Mouse (Mus musculus) lung, postnatal 0 days (tissue): ENCODE measurements at regions not wholly inside any gene's neighbourhood (a gene's known extent, or its start where the extent isn't known, plus 50 kb on each side); places are given as distances from the start of the nearest gene placed in this dataset.

Source experiments
- ATAC-seq: fragments of 200-750 bp; cut with Nextera tagmentation; 2 replicates; pipeline ENCODE4 v1.8.0; 2017; ENCODE audit warnings: moderate library complexity
- DNase-seq: peaks from one replicate; pipeline ENCODE4 v3.0.0-alpha.2; 2016; ENCODE audit warnings: low spot score
- H3K27ac ChIP-seq: fragments of 300-500 bp; sonication (generic); 2 replicates; pipeline ENCODE4 v1.5.1; 2014; ENCODE audit warnings: antibody characterized with exemption, mild to moderate bottlenecking, low read length, mixed read lengths
- H3K27me3 ChIP-seq: fragments of 300-500 bp; sonication (generic); replicated peaks from 2 replicates; pipeline ENCODE4 v1.6.1; 2014; ENCODE audit warnings: low read length, mixed read lengths; ENCODE audit not compliant: insufficient read depth
- H3K36me3 ChIP-seq: fragments of 300-500 bp; sonication (generic); 2 replicates; pipeline ENCODE4 v1.6.1; 2014; ENCODE audit warnings: low read length, mixed read lengths; ENCODE audit not compliant: insufficient read depth
- H3K4me1 ChIP-seq: fragments of 300-500 bp; sonication (generic); 2 replicates; pipeline ENCODE4 v1.6.1; 2014; ENCODE audit warnings: antibody characterized with exemption, low read depth, low read length, mixed read lengths; ENCODE audit not compliant: insufficient read depth
- H3K4me2 ChIP-seq: fragments of 300-500 bp; sonication (generic); replicated peaks from 2 replicates; pipeline ENCODE4 v1.6.1; 2014; ENCODE audit warnings: low read depth, mild to moderate bottlenecking, low read length, moderate library complexity, mixed read lengths
- H3K4me3 ChIP-seq: fragments of 300-500 bp; sonication (generic); 2 replicates; pipeline ENCODE4 v1.5.1; 2014; ENCODE audit warnings: low read depth, low read length
- H3K9ac ChIP-seq: fragments of 300-500 bp; sonication (generic); replicated peaks from 2 replicates; pipeline ENCODE4 v1.6.1; 2014; ENCODE audit warnings: low read depth, mild to moderate bottlenecking
- H3K9me3 ChIP-seq: fragments of 300-500 bp; sonication (generic); 2 replicates; pipeline ENCODE4 v1.6.1; 2016; ENCODE audit warnings: low read length, mixed read lengths
- CTCF ChIP-seq: IDR thresholded peaks from 2 replicates; pipeline ENCODE4 v1.5.1; 2016; ENCODE audit warnings: antibody characterized with exemption, mild to moderate bottlenecking
- EP300 ChIP-seq: IDR thresholded peaks from 2 replicates; pipeline ENCODE4 v1.6.1; 2016; ENCODE audit warnings: antibody characterized with exemption, mild to moderate bottlenecking, control low read depth
- WGBS: fragments of 180-500 bp; shearing (Covaris S2); extraction: QIAGEN DNeasy Blood & Tissue Kit; methylation state at CpG from one replicate; pipeline ENCODE4 v1.1.7; 2014; 5-methylcytosine and 5-hydroxymethylcytosine counted together

DNA sequence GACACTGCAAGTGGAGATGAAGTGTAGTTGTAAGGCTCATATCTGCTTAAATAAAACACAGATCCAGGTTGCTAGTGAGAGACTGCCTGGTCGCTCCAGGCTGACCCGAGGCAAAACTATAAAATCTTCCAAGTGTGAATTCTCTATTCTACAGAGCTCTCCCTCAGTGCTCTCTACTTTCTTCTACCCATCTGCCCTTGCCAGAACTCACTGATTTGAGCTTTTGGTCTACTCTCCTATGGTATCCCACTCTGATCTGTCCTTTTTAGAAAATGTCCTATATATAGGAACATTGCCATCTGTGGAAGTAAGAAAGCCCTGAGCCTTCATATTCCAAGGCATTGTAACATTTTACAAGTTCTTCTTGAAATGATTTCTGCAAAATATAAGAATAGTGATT is 518.3 kb downstream of the Galc start:
- ATAC-seq, result no peak
- TF ChIP-seq CTCF (no peak), EP300 (no peak)
- Histone ChIP-seq H3K36me3 (no peaks in the 10 kb centered on the region), H3K9ac (no peak overlapping the region), H3K4me2 (no peak overlapping the region), H3K27ac (no peak overlapping the region), H3K4me1 (no peaks in the 10 kb centered on the region), H3K4me3 (no peak overlapping the region), H3K9me3 (no peaks in the 10 kb centered on the region), H3K27me3 (no peaks in the 10 kb centered on the region)
- WGBS, result 65% methylated on average over 2 of the region's 2 CpGs
- no peak for DNase-seq

- Histone ChIP-seq H3K27ac (no peak overlapping the region), H3K27me3 (no peaks in the 10 kb centered on the region), H3K4me2 (no peak overlapping the region), H3K4me3 (no peak overlapping the region), H3K9me3 (no peaks in the 10 kb centered on the region), H3K36me3 (no peaks in the 10 kb centered on the region), H3K4me1 (no peaks in the 10 kb centered on the region), H3K9ac (no peak overlapping the region)
- 84% methylated on average over 6 of the region's 6 CpGs for WGBS
- DNase-seq (no peak), ATAC-seq (no peak)
- TF ChIP-seq CTCF (no peak), EP300 (no peak)
These were observed 527.1 kb downstream of the Galc start for GRCm38 (mm10) chr12:97732078-97732580.

DNA sequence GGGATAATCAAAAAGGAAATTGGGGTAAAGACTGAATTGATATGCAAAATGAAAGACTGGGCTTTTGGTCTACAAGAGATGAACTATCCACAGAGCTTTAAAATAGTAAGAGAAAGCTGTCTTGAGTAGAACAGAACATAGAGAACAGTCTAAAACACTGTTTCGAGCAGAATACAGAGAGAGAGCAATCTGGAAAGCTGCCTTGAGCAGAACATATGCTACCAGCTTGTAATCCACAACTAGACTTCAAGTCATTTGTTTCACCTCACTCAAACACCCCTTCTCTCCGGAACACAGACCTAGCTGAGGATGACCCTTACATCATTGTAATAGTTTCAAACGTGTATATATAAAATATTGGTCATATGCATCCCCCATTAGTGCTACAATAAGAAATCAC is 538.7 kb downstream of the Galc start:
- Histone ChIP-seq H3K9ac (no peak overlapping the region), H3K4me1 (no peaks in the 10 kb centered on the region), H3K36me3 (no peaks in the 10 kb centered on the region), H3K27ac (no peak overlapping the region), H3K27me3 (no peaks in the 10 kb centered on the region), H3K9me3 (0 out of 2 replicates have a peak, but pooled peaks cover 2% of the 10 kb centered on the region), H3K4me3 (no peak overlapping the region), H3K4me2 (no peak overlapping the region)
- ATAC-seq, result no peak
- no peak for DNase-seq
- no peak for TF ChIP-seq EP300
- no peak for TF ChIP-seq CTCF
- 67% methylated on average over 3 of the region's 3 CpGs for WGBS

- Histone ChIP-seq H3K9ac (no peak overlapping the region), H3K9me3 (0 out of 2 replicates have a peak, but pooled peaks cover 2% of the 10 kb centered on the region), H3K4me2 (no peak overlapping the region), H3K4me1 (no peaks in the 10 kb centered on the region), H3K27ac (no peak overlapping the region), H3K27me3 (no peaks in the 10 kb centered on the region), H3K36me3 (no peaks in the 10 kb centered on the region), H3K4me3 (no peak overlapping the region)
- no peak for TF ChIP-seq EP300
- ATAC-seq (no peak), DNase-seq (no peak)
- WGBS, result 82% methylated on average over 5 of the region's 5 CpGs
These were observed 541.4 kb downstream of the Galc start for GRCm38 (mm10) chr12:97717812-97718211.
